Mouse (Mus musculus): Measurements from ENCODE around the gene Nlgn1. TPM values are rescaled to one million over a fixed set of nuclear protein-coding genes. Genes with fewer than 3 reads are reported as not detected.

Nlgn1 gene
- polyA plus RNA-seq, 1 experiment = not detected

DNA sequence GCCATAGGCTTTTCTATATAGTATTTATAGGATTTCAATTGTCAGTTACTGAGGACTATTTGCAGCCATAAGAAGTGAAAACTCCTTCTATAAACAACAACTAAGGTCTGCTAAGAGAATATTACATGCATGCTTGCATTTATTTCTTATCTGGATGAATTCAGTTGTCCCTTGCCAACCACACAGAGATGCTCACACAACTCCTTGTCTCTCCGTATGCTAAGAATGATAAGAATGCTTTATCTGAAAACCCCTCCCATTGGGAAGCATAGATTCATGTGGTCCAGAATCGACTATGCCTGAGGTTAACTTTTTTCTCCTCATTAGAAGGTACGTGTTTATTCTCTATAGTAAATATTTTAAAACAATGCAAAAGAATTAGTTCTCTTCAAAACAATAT, 108.8 kb downstream of the Nlgn1 start:
- TF ChIP-seq CTCF (IDR thresholded peaks at IDR 0.05; ENCODE audit: extremely low read depth, insufficient read depth, insufficient read length, insufficient replicate concordance) (no peak), POLR2A (IDR thresholded peaks at IDR 0.05; ENCODE audit: low read depth, low read length) (no peak)
- Histone ChIP-seq H3K4me1 (ENCODE audit: control insufficient read depth, insufficient read depth, insufficient read length) (no peaks in the 10 kb centered on the region), H3K27me3 (ENCODE audit: control insufficient read depth, insufficient read depth, low read length) (no peaks in the 10 kb centered on the region), H3K36me3 (ENCODE audit: control insufficient read depth, insufficient read depth, low read length) (no peaks in the 10 kb centered on the region), H3K27ac (ENCODE audit: insufficient read depth, low read length) (no peak overlapping the region), H3K4me3 (ENCODE audit: extremely low read depth, insufficient read depth, insufficient read length) (no peak overlapping the region)
- DNase-seq (ENCODE audit: low read depth in 1 of 2, low spot score in 2 of 2) = no peak
- 78% methylated on average over 3 of the region's 3 CpGs for WGBS

DNA sequence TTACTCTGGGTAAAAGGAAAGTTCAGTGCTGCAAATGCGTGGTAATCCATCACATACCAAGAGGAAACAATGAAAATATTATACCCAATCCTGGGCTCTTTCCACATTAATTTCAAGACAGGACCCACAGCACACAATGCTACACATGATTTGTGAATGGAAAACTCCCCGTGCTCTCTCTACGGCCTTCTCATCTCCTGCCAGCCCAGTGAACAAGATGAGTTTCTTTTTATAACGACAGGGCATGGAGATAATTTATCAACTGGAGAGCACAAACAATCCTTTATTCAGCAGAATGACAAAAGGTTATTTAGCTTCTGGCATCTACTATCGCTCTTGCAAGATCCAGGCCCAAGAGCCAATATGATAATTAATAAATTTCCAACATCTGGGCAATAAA, 116.0 kb downstream of the Nlgn1 start:
- Histone ChIP-seq H3K36me3 (ENCODE audit: control insufficient read depth, insufficient read depth, low read length) (no peaks in the 10 kb centered on the region), H3K27me3 (ENCODE audit: control insufficient read depth, insufficient read depth, low read length) (no peaks in the 10 kb centered on the region), H3K4me1 (ENCODE audit: control insufficient read depth, insufficient read depth, insufficient read length) (no peaks in the 10 kb centered on the region), H3K4me3 (ENCODE audit: extremely low read depth, insufficient read depth, insufficient read length) (no peak overlapping the region), H3K27ac (ENCODE audit: insufficient read depth, low read length) (no peak overlapping the region)
- no peak for DNase-seq (ENCODE audit: low read depth in 1 of 2, low spot score in 2 of 2)
- WGBS = 83% methylated on average over 5 of the region's 5 CpGs
- TF ChIP-seq CTCF (IDR thresholded peaks at IDR 0.05; ENCODE audit: extremely low read depth, insufficient read depth, insufficient read length, insufficient replicate concordance) (no peak), POLR2A (IDR thresholded peaks at IDR 0.05; ENCODE audit: low read depth, low read length) (no peak)

DNA sequence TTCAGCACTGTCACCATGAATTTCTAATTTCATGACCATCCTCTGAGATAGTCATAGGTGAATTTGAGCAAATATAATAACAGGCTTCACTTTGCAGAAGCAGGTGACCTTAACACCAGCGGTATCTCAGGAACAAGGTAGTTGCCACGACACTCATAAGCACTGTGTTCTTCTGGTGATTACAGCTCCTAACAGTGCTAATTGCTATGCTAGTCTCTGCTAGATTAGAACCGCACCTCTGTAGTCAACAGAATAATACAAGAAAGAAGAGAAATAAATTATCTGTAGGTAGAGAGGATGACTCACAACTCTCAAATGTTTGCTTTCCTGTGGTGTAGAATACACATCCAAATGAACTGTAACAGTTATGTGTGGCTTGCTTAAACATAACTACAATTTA, 129.6 kb downstream of the Nlgn1 start:
- H3K36me3 ChIP-seq (ENCODE audit: control insufficient read depth, insufficient read depth, low read length) = no peaks in the 10 kb centered on the region
- DNase-seq (ENCODE audit: low read depth in 1 of 2, low spot score in 2 of 2) = no peak
- H3K27ac ChIP-seq (ENCODE audit: insufficient read depth, low read length) = no peak overlapping the region
- H3K4me1 ChIP-seq (ENCODE audit: control insufficient read depth, insufficient read depth, insufficient read length) = no peaks in the 10 kb centered on the region
- no peak for TF ChIP-seq POLR2A (IDR thresholded peaks at IDR 0.05; ENCODE audit: low read depth, low read length)
- TF ChIP-seq CTCF (IDR thresholded peaks at IDR 0.05; ENCODE audit: extremely low read depth, insufficient read depth, insufficient read length, insufficient replicate concordance) = no peak
- H3K4me3 ChIP-seq (ENCODE audit: extremely low read depth, insufficient read depth, insufficient read length) = no peak overlapping the region
- H3K27me3 ChIP-seq (ENCODE audit: control insufficient read depth, insufficient read depth, low read length) = no peaks in the 10 kb centered on the region
- WGBS = 88% methylated on average over 3 of the region's 3 CpGs

- Histone ChIP-seq H3K27ac (ENCODE audit: insufficient read depth, low read length) (no peak overlapping the region), H3K4me3 (ENCODE audit: extremely low read depth, insufficient read depth, insufficient read length) (no peak overlapping the region), H3K27me3 (ENCODE audit: control insufficient read depth, insufficient read depth, low read length) (no peaks in the 10 kb centered on the region), H3K4me1 (ENCODE audit: control insufficient read depth, insufficient read depth, insufficient read length) (no peaks in the 10 kb centered on the region), H3K36me3 (ENCODE audit: control insufficient read depth, insufficient read depth, low read length) (no peaks in the 10 kb centered on the region)
- DNase-seq (ENCODE audit: low read depth in 1 of 2, low spot score in 2 of 2) = no peak
- TF ChIP-seq CTCF (IDR thresholded peaks at IDR 0.05; ENCODE audit: extremely low read depth, insufficient read depth, insufficient read length, insufficient replicate concordance) (no peak), POLR2A (IDR thresholded peaks at IDR 0.05; ENCODE audit: low read depth, low read length) (no peak)
- WGBS = 44% methylated on average over 1 of the region's 1 CpGs
Observed at GRCm38 (mm10) chr3:26201410-26201809, 130.8 kb downstream of the Nlgn1 start.

DNA sequence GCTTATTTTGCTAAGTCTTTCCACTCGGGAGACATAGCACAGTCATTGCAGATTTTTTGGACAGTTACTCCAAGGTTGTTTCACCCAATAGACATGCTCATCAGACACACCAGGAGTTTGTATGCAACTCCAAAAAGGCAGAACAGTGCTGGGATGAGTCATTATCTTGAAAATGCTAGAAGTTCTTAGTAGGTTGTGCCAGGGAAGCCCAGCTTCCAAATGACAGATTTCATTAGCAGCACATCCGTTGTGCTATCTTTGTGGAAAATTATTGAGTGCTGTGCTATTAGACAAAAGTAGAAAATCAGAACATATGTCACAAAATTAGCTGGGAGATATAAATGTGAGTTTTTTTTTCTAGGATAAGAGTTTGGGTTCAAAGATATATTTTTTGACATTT, 137.3 kb downstream of the Nlgn1 start:
- H3K4me1 ChIP-seq (ENCODE audit: control insufficient read depth, insufficient read depth, insufficient read length) = no peaks in the 10 kb centered on the region
- DNase-seq (ENCODE audit: low read depth in 1 of 2, low spot score in 2 of 2) = no peak
- TF ChIP-seq POLR2A (IDR thresholded peaks at IDR 0.05; ENCODE audit: low read depth, low read length) = no peak
- TF ChIP-seq CTCF (IDR thresholded peaks at IDR 0.05; ENCODE audit: extremely low read depth, insufficient read depth, insufficient read length, insufficient replicate concordance) = no peak
- no peak overlapping the region for H3K4me3 ChIP-seq (ENCODE audit: extremely low read depth, insufficient read depth, insufficient read length)
- 92% methylated on average over 2 of the region's 2 CpGs for WGBS
- H3K36me3 ChIP-seq (ENCODE audit: control insufficient read depth, insufficient read depth, low read length) = no peaks in the 10 kb centered on the region
- no peak overlapping the region for H3K27ac ChIP-seq (ENCODE audit: insufficient read depth, low read length)
- H3K27me3 ChIP-seq (ENCODE audit: control insufficient read depth, insufficient read depth, low read length) = no peaks in the 10 kb centered on the region

GRCm38 (mm10) chr3:26181013-26181412, 151.2 kb downstream of the Nlgn1 start:
- Histone ChIP-seq H3K27ac (ENCODE audit: insufficient read depth, low read length) (no peak overlapping the region), H3K4me1 (ENCODE audit: control insufficient read depth, insufficient read depth, insufficient read length) (no peaks in the 10 kb centered on the region), H3K36me3 (ENCODE audit: control insufficient read depth, insufficient read depth, low read length) (no peaks in the 10 kb centered on the region), H3K4me3 (ENCODE audit: extremely low read depth, insufficient read depth, insufficient read length) (no peak overlapping the region), H3K27me3 (ENCODE audit: control insufficient read depth, insufficient read depth, low read length) (no peaks in the 10 kb centered on the region)
- TF ChIP-seq POLR2A (IDR thresholded peaks at IDR 0.05; ENCODE audit: low read depth, low read length) = no peak
- TF ChIP-seq CTCF (IDR thresholded peaks at IDR 0.05; ENCODE audit: extremely low read depth, insufficient read depth, insufficient read length, insufficient replicate concordance) = no peak
- WGBS = 87% methylated on average over 3 of the region's 3 CpGs
- DNase-seq (ENCODE audit: low read depth in 1 of 2, low spot score in 2 of 2) = no peak

DNA sequence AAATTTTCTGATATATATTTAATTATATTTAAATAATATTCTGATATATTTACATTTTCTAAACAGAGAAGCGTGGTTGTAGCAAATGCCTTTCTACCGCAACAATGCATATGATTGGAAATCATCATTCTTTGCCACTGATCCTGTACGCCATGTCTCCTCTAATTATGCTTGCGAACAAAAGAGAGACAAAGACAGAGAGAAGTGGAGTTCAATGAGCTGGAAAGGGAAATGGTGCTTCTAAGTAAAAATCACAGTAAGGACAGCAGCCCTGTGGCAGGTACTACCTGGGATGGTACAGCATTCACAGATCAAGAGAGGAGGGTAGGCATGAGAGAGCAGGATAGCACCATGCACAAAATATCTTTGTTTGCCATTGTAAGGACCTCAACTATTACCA, 156.9 kb downstream of the Nlgn1 start:
- Histone ChIP-seq H3K27me3 (ENCODE audit: control insufficient read depth, insufficient read depth, low read length) (no peaks in the 10 kb centered on the region), H3K4me3 (ENCODE audit: extremely low read depth, insufficient read depth, insufficient read length) (no peak overlapping the region), H3K27ac (ENCODE audit: insufficient read depth, low read length) (no peak overlapping the region), H3K36me3 (ENCODE audit: control insufficient read depth, insufficient read depth, low read length) (no peaks in the 10 kb centered on the region), H3K4me1 (ENCODE audit: control insufficient read depth, insufficient read depth, insufficient read length) (no peaks in the 10 kb centered on the region)
- DNase-seq (ENCODE audit: low read depth in 1 of 2, low spot score in 2 of 2) = no peak
- WGBS = 92% methylated on average over 4 of the region's 4 CpGs
- no peak for TF ChIP-seq CTCF (IDR thresholded peaks at IDR 0.05; ENCODE audit: extremely low read depth, insufficient read depth, insufficient read length, insufficient replicate concordance)
- TF ChIP-seq POLR2A (IDR thresholded peaks at IDR 0.05; ENCODE audit: low read depth, low read length) = no peak
